Mouse (Mus musculus) small intestine, adult 2 months (tissue): Measurements from ENCODE around the gene Dapk1.

ENCODE experiments used
- CTCF ChIP-seq: fragments of 200-500 bp; IDR thresholded peaks from 2 replicates; pipeline ENCODE4 v1.5.1; 2012; ENCODE audit warnings: low read depth, mild to moderate bottlenecking, control low read depth, inconsistent platforms, low read length, moderate library complexity, mixed read lengths; ENCODE audit not compliant: insufficient replicate concordance, insufficient read length; ENCODE audit errors: extremely low read depth
- POLR2A ChIP-seq: fragments of 200-500 bp; IDR thresholded peaks from 2 replicates; pipeline ENCODE4 v1.6.1; 2012; ENCODE audit warnings: low read depth, mild to moderate bottlenecking, control low read depth, inconsistent platforms, low read length, moderate library complexity

DNA sequence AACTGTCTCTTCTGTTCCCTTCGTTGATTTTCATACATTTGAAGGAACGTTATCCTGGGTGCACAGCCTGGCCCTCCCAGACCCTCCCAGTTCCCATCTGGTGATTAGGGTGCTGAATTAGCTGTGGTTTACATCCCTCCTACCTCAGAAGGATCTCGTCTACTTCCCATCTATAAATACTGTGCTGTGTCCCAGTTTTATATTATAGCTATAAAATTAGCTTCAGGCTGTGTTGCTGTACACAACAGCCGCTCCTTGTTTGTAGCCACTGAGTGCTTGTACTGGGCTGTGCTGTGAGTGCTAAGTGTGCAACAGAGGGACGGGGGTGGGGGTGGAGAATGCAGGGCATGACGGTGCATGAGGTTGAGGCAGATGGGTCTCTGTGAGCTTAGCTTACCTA is 77.2 kb downstream of the Dapk1 start:
- no peak for TF ChIP-seq CTCF
- no peak for TF ChIP-seq POLR2A
